Mouse (Mus musculus) central nervous system, embryonic 14 days (tissue): ENCODE results near the gene Adgra3. TPM values are rescaled to one million over a fixed set of nuclear protein-coding genes. Genes with fewer than 3 reads are reported as not detected.

Source experiments
- polyA plus RNA-seq: library from polyadenylated mRNA; depleted of rRNA; stranded (reverse); fragments of >200 nt; gene quantifications from 2 replicates; pipeline ENCODE4 v1.2.3, GENCODE M21; 2012; rRNA removed

The Adgra3 gene
- 53.1 and 56.4 TPM in 2 replicates for polyA plus RNA-seq

DNA sequence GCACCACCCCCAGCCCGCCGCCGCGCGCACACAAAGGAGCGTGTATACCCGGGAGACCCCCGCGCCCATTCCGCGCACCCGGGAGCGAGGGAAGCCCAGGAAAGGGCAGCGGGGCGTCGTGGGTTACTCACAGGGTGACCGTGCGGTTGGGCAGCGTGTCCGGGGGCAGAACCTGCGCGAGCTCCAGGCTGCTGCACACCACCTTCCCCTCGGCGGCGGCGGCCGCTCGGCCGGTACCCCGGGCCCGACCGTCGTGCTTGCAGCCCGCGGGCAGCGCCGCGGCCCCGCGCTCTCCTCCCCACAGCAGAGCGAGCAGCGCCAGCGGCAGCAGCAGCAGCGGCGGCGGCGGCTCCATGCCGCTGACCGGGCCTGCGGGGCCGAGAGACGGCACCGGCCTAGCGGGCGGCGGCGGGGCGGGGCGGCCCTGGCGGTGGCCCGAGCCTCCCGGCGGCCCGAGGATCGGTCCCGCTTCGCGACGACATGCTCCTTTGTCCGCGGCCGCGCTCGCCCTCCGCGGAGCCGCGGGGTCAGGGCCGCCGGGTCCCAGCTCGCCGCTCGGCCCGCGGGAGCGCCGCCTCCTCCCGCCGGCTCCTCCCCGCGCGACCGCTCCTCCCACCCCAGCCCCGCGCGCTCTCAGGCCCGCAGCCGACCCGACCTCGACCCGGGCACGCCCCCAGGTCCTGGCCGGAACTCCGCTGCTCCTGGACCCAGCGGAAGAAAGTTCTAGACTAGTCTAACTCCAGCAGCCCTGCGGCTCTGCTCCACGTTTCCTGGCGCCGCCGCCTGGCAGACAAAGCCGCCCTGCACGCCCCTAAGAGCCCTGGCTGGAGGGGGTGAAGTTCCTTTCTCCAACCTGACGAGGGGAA lies at the start of gene Adgra3:
Gene Adgra3, minus strand, starts transcription at position 586 of the 866 bp plus-strand sequence.

